Mouse (Mus musculus): ENCODE data around the gene Npepps.
A peak's percentile ranks its signal among the peaks of the same experiment; 100 is the strongest.
"Not testable (repeated sequence)": the region's sequence is repeated elsewhere in the genome, so short reads cannot be mapped to it uniquely, and the experiment has no call there.

Gene Npepps

GRCm38 (mm10) chr11:97237976-97238375 lies 42.5 kb downstream of the Npepps start:
- DNase-seq (ENCODE audit: low read depth): no peak

GRCm38 (mm10) chr11:97232436-97232835 lies 48.0 kb downstream of the Npepps start:
- DNase-seq (ENCODE audit: low read depth): no peak

GRCm38 (mm10) chr11:97229396-97229795 lies 51.0 kb downstream of the Npepps start:
- DNase-seq (ENCODE audit: low read depth): no peak

GRCm38 (mm10) chr11:97228985-97229384 lies 51.5 kb downstream of the Npepps start:
- no peak for DNase-seq (ENCODE audit: low read depth)

GRCm38 (mm10) chr11:97226131-97226530 lies 54.3 kb downstream of the Npepps start:
- no peak for DNase-seq (ENCODE audit: low read depth)

- no peak for DNase-seq (ENCODE audit: low read depth)
Measured at GRCm38 (mm10) chr11:97223485-97223884, 57.0 kb downstream of the Npepps start.

- DNase-seq (ENCODE audit: low read depth): no peak
Measured at GRCm38 (mm10) chr11:97221611-97222010, 58.8 kb downstream of the Npepps start.

- no peak for DNase-seq (ENCODE audit: low read depth)
Measured at GRCm38 (mm10) chr11:97220211-97220610, 60.2 kb downstream of the Npepps start.

GRCm38 (mm10) chr11:97214411-97214810 lies 66.0 kb downstream of the Npepps start:
- DNase-seq (ENCODE audit: low read depth): no peak

- no peak for DNase-seq (ENCODE audit: low read depth)
Measured at GRCm38 (mm10) chr11:97210728-97211400, 69.6 kb downstream of the Npepps start.

GRCm38 (mm10) chr11:97207011-97207422 lies 73.4 kb downstream of the Npepps start:
- no peak for DNase-seq (ENCODE audit: low read depth)

- no peak for DNase-seq (ENCODE audit: low read depth)
Measured at GRCm38 (mm10) chr11:97199519-97199918, 80.9 kb downstream of the Npepps start.

- DNase-seq (ENCODE audit: low read depth): peak; percentile 82
Measured at GRCm38 (mm10) chr11:97198601-97199000, 81.8 kb downstream of the Npepps start.

GRCm38 (mm10) chr11:97197021-97197420 lies 83.4 kb downstream of the Npepps start:
- DNase-seq (ENCODE audit: low read depth): no peak

GRCm38 (mm10) chr11:97196541-97196940 lies 83.9 kb downstream of the Npepps start:
- DNase-seq (ENCODE audit: low read depth): no peak

GRCm38 (mm10) chr11:97192621-97192951 lies 87.9 kb downstream of the Npepps start:
- DNase-seq (ENCODE audit: low read depth): peak; percentile 28

- no peak for DNase-seq (ENCODE audit: low read depth)
Measured at GRCm38 (mm10) chr11:97191915-97192620, 88.4 kb downstream of the Npepps start.

- DNase-seq (ENCODE audit: low read depth): no peak
Measured at GRCm38 (mm10) chr11:97190992-97191391, 89.4 kb downstream of the Npepps start.

- not testable (repeated sequence) for DNase-seq (ENCODE audit: low read depth)
Measured at GRCm38 (mm10) chr11:97189645-97190044, 90.8 kb downstream of the Npepps start.

- peak; percentile 43 for DNase-seq (ENCODE audit: low read depth)
Measured at GRCm38 (mm10) chr11:97189231-97189630, 91.2 kb downstream of the Npepps start.

GRCm38 (mm10) chr11:97188643-97188955 lies 91.8 kb downstream of the Npepps start:
- DNase-seq (ENCODE audit: low read depth): no peak

GRCm38 (mm10) chr11:97187764-97188642 lies 92.4 kb downstream of the Npepps start, which contains the start of gene Kpnb1:
Kpnb1 (minus strand) TSS chr11:97187881.
- DNase-seq (ENCODE audit: low read depth): peak; percentile 98

Data from induced T-regulatory cell, adult 2 months (primary cell).